Mouse (Mus musculus) kidney, adult 2 months (tissue): ENCODE results near the gene Cacna1d. TPM values are rescaled to one million over a fixed set of nuclear protein-coding genes. Genes with fewer than 3 reads are reported as not detected.

Experiments
- DNase-seq: peaks from one replicate; pipeline ENCODE4 v3.0.0; 2021
- H3K27ac ChIP-seq: fragments of 200-500 bp; 2 replicates; pipeline ENCODE4 v1.5.1; 2012; ENCODE audit warnings: low read depth, low read length, control low read depth, inconsistent platforms; ENCODE audit not compliant: insufficient read depth
- H3K27me3 ChIP-seq: fragments of 200-500 bp; replicated peaks from 2 replicates; pipeline ENCODE4 v1.6.1; 2012; ENCODE audit warnings: mild to moderate bottlenecking, moderate library complexity, low read length, inconsistent platforms; ENCODE audit not compliant: control insufficient read depth, insufficient read depth
- H3K36me3 ChIP-seq: fragments of 200-500 bp; 2 replicates; pipeline ENCODE4 v1.6.1; 2012; ENCODE audit warnings: mild to moderate bottlenecking, moderate library complexity, low read length, inconsistent platforms; ENCODE audit not compliant: control insufficient read depth, insufficient read depth
- H3K4me1 ChIP-seq: fragments of 200-500 bp; 2 replicates; pipeline ENCODE4 v1.6.1; 2011; ENCODE audit warnings: low read length; ENCODE audit not compliant: control insufficient read depth, insufficient read depth
- H3K4me3 ChIP-seq: fragments of 200-500 bp; 2 replicates; pipeline ENCODE4 v1.5.1; 2011; ENCODE audit warnings: mild to moderate bottlenecking, low read depth, low read length, control low read depth; ENCODE audit not compliant: insufficient read depth
- CTCF ChIP-seq: fragments of 200-500 bp; conservative IDR thresholded peaks from 2 replicates; pipeline ENCODE4 v1.5.1; 2011; ENCODE audit warnings: low read depth, mild to moderate bottlenecking, control low read depth, low read length, moderate library complexity, mixed read lengths; ENCODE audit not compliant: insufficient read depth, insufficient read length
- POLR2A ChIP-seq: fragments of 200-500 bp; IDR thresholded peaks from one replicate; pipeline ENCODE4 v1.6.1; 2011; ENCODE audit warnings: low read depth, low read length, control low read depth
- WGBS: fragments of 180-500 bp; shearing (Covaris S2); methylation state at CpG from one replicate; pipeline ENCODE4 v1.1.7; 2018; 5-methylcytosine and 5-hydroxymethylcytosine counted together
- polyA plus RNA-seq: library from polyadenylated mRNA; depleted of rRNA; stranded (reverse); fragments of >200 nt; gene quantifications from 2 replicates; pipeline ENCODE4 v1.2.3, GENCODE M21; 2012

The Cacna1d gene
- polyA plus RNA-seq, 1 experiment: 4.0 TPM

DNA sequence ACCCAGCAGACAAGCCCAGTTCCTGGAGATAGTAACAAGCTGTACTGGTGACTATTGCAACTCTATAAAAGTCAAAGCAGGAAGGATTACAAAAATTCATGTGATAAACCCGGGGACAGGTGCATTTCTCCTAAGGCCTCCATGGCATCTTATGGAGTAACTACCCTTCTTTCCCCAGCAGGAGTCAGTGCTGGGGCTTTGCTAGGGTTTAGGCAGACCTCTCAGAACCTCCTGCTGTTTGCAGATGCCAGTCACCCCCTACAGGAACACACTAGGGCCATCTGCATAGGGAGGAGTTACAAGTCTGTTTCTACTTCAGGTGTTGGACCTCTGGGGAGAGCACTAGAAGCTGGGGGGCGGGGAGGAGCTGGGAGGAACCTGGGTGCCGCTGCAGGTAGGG, 357.6 kb downstream of the Cacna1d start:
- WGBS: 77% methylated on average over 3 of the region's 3 CpGs
- Histone ChIP-seq H3K27ac (no peak overlapping the region), H3K27me3 (no peaks in the 10 kb centered on the region), H3K4me1 (no peaks in the 10 kb centered on the region), H3K4me3 (no peak overlapping the region), H3K36me3 (no peaks in the 10 kb centered on the region)
- no peak for TF ChIP-seq CTCF
- TF ChIP-seq POLR2A: no peak
- DNase-seq: no peak

DNA sequence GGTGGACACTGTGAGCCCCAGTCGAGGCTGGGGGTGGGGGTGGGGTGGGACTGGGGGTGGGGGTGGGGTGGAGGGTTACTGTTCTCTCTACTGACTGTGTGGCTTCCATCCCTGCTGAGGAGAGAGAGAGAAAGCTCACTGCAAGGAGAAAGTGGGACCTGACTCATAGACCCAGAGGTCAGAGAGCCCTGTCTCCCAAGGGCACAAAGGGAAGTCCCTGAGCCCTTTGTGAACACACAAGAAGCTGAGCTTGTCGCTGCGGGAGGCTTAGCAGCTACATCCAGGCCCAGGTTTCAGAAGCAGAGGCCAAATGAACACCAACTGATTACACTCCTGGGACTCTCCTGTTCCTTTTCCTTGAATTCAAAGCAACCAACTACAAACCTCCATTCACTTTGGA, 360.0 kb downstream of the Cacna1d start:
- Histone ChIP-seq H3K27me3 (no peaks in the 10 kb centered on the region), H3K36me3 (no peaks in the 10 kb centered on the region), H3K4me3 (no peak overlapping the region), H3K27ac (no peak overlapping the region), H3K4me1 (no peaks in the 10 kb centered on the region)
- WGBS: 44% methylated on average over 3 of the region's 3 CpGs
- DNase-seq: no peak
- TF ChIP-seq CTCF (no peak), POLR2A (no peak)

GRCm38 (mm10) chr14:30130092-30130491, 361.2 kb downstream of the Cacna1d start:
- no peak overlapping the region for H3K4me3 ChIP-seq
- WGBS: 90% methylated on average over 9 of the region's 9 CpGs
- no peaks in the 10 kb centered on the region for H3K4me1 ChIP-seq

GRCm38 (mm10) chr14:30129378-30129777, 361.9 kb downstream of the Cacna1d start:
- Histone ChIP-seq H3K4me3 (no peak overlapping the region), H3K36me3 (no peaks in the 10 kb centered on the region), H3K27ac (no peak overlapping the region), H3K27me3 (no peaks in the 10 kb centered on the region), H3K4me1 (no peaks in the 10 kb centered on the region)
- TF ChIP-seq POLR2A: no peak
- TF ChIP-seq CTCF: peak; percentile 61
- peak; percentile 27 for DNase-seq
- WGBS: 43% methylated on average over 9 of the region's 9 CpGs

More at GRCm38 (mm10) chr14:30130092-30130491, 361.2 kb downstream of the Cacna1d start:
- H3K36me3 ChIP-seq: no peaks in the 10 kb centered on the region
- DNase-seq: no peak
- no peak overlapping the region for H3K27ac ChIP-seq
- no peak for TF ChIP-seq POLR2A
- TF ChIP-seq CTCF: no peak
- H3K27me3 ChIP-seq: no peaks in the 10 kb centered on the region

DNA sequence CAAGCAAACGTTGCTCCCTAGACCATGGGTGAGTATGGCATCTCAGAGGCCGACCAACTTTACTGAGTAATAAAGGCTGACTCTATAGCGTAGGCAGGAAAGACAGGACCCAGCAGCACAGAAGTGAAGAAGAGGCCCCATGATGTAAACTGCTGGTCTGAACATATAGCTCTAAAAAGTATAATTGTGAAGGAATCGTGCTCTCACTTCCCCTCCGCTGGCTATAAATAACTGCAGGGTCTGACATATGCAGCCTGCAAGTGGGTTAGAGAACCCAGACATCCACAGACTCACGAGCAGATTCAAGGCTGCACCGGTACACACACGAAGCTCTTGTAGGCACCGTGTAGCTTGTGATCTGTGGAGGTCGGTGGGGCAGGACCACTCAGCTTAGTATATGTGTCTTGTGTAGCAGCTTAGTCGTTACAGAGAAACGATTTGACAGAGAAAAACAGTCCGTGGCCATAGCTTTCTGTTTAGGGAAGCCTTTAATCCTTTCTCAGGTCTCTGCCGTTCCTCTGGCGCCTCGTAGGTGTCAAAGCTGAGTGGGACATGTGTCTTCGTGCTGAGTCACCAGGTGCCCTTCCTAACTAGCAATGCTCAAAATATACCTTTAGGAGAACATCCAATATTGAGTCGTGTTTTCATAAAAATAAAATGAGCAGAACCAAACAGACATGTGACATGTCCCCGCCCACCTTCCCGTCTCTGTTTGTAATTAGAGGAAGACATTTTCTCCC, 366.1 kb downstream of the Cacna1d start:
- Histone ChIP-seq H3K27me3 (no peaks in the 10 kb centered on the region), H3K36me3 (no peaks in the 10 kb centered on the region), H3K4me1 (no peaks in the 10 kb centered on the region), H3K27ac (no peak overlapping the region), H3K4me3 (no peak overlapping the region)
- no peak for TF ChIP-seq CTCF
- TF ChIP-seq POLR2A: no peak
- WGBS: 66% methylated on average over 20 of the region's 20 CpGs
- peak; percentile 3 for DNase-seq

GRCm38 (mm10) chr14:30120023-30120422, 371.2 kb downstream of the Cacna1d start:
- H3K36me3 ChIP-seq: no peaks in the 10 kb centered on the region
- no peaks in the 10 kb centered on the region for H3K27me3 ChIP-seq
- 83% methylated on average over 5 of the region's 5 CpGs for WGBS
- no peak for DNase-seq
- no peaks in the 10 kb centered on the region for H3K4me1 ChIP-seq
- no peak overlapping the region for H3K27ac ChIP-seq
- H3K4me3 ChIP-seq: no peak overlapping the region
- TF ChIP-seq POLR2A (no peak), CTCF (no peak)

DNA sequence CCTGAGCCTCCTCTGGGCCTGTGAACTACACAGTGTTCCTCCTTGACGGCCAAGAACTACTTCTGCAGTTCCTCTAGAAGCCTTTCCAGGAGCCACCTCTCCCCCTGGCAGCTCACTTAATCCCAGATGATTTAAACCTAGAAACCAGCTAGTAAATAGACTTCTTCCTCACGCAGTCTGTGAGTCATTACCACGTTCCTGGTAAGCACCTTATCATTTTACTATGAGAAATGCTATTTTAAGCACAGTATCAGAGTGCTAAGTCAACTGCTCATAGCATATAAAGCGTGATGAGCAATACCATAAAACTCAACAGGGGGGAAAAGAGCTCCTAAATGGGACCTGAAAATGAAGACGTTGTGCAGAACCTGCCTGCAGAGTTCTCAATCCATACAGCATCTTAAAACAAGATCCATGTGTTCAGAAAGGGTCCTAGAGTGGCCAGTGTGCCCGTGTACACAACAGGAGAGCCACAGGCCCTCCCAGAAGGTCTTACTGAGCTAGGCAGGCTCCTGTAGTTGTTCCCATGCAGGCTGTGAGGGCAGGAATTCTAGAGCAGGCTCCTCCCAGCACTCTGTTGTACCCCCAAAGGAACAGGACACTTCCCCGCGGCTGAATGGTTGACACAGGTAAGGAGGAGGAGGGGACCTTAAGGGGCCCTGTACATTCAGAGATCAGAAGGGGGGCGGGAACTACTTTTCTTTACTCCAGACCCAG, 377.7 kb downstream of the Cacna1d start:
- Histone ChIP-seq H3K27me3 (no peaks in the 10 kb centered on the region), H3K27ac (no peak overlapping the region), H3K4me1 (no peaks in the 10 kb centered on the region), H3K36me3 (no peaks in the 10 kb centered on the region), H3K4me3 (no peak overlapping the region)
- DNase-seq: no peak
- 65% methylated on average over 9 of the region's 9 CpGs for WGBS
- TF ChIP-seq CTCF: no peak
- no peak for TF ChIP-seq POLR2A
